Mouse (Mus musculus) retina, adult 2 months (tissue): Measurements from ENCODE around the gene Tmem169.

Source experiments
- DNase-seq: peaks from one replicate; pipeline ENCODE4 v3.0.0-alpha.2; 2012; ENCODE audit warnings: low read depth, low spot score

The Tmem169 gene

DNA sequence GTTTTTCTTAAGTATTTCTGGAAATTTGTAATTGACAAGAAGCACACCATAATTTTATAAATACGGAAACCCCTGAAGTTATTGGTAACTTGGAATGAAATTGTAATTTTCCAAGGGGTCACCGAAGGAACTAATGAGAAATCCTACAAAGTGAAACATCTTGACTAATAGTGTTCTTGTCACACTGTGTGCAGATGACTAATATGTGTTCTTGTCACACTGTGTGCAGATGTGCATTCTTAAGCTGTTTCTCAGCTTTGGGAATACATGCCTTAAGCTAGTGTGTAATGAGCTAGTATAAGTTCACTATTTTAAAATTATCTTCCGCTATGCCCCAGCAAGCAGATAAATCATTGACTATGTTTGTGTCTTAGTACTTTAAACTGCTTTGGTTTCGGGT lies 39.1 kb downstream of the Tmem169 start:
- DNase-seq = no peak

DNA sequence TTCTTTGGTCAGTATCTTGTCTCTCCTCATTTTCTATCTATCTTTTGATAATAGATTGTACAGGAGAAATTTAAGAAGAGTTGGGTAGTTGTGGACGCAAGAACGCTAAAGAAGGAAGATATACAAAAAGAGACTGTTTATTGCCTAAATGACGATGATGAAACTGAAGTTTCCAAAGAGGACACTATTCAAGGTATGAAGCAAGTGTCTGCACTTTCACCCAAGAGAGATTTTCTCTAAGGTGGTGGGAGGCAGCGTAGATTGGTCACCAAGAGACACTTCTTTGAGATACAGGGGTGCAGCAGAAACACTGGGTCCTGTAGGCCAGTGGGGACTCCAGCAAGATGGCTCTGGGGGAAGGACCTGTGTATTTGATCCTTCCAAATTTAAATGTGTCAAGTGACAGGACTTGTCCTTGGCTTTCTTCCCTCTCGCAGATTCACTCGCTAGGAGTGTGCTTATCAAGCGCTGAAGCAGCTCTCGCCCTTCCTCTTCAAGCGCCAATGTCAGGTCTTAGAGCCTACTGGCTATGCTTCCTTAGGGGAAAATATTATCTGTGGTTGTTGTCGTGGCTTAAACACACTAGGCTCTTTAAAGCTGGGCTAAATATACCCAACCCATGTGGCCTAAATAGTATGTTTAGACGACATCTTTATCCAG lies 42.1 kb downstream of the Tmem169 start:
- DNase-seq = no peak

DNA sequence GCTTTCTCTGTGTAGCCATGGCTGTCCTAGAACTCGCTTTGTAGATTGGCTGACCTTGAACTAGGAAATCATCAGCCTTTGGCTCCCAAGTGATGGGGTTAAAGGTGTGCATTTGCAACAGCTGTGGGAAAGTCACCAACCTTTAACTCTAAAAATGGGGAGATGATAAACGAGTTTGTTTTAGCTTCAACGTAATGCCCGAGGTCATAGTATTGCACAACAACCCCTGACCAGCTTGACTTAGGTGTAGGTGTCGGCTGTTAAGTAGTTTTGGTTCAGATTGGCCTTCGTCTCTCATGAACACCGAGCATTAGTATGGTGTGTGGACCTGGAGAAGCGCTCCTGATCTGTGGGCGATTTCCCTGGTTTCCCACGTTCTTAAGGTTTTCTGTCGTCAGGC lies 50.6 kb downstream of the Tmem169 start:
- no peak for DNase-seq

DNA sequence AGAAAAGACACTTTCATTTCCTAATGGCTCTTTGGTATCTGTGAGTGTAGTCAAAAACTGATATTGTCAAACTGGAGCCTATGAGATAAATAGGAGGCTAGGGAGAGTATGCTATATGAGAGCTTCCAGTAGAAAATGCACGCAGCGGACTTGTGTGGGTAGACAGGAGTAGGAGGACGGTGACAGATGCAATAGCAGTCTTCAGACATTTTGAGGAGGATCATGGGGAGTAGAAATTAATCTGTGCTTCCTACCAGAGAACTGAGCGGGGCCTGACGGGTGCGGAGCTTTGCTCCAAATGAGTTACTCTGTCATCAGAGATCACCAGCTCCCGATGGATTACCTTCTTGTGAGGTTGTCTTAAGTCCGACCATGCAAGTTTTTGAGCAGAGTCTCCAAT lies 52.6 kb downstream of the Tmem169 start:
- DNase-seq = no peak

DNA sequence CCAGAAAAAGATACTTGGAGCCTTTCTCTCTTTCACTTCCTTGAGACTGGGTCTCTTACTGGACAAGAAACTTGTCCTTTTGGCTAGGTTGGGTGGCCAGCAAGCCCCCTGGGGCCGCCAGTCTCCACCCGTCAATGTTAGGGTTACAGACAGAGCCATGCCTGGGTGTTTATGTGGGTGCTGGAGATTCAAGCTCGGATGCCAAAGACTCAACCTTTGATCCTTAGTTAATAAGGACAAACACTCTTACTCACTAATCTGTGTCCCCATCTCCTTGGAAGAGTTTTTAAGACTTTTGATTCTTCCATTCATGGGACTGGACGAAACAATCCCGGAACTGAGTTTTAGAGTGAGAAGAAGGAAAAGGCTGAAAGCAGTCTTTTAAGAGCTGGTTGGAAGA lies 54.2 kb downstream of the Tmem169 start:
- no peak for DNase-seq

DNA sequence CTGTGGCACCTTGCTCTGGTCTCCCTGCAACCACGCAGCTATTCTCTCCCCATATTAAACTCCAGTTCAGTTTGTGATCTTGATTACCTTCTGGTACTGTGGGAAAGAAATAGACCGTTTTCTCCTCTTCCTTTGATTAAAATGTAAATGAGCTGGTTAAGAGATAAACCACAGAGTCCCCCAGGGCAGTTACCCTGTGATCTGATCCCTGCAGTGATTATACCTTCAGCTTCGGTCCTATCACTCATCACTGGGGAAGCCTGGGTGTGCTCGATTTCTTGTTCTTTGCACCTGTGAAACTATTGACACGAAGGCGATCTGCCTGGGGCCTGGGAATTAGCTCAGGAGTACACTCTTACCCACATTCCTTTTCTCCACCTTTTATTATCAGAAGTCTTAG lies 63.7 kb downstream of the Tmem169 start:
- no peak for DNase-seq
